Mouse (Mus musculus): ENCODE measurements around the gene Six3.

Gene Six3

DNA sequence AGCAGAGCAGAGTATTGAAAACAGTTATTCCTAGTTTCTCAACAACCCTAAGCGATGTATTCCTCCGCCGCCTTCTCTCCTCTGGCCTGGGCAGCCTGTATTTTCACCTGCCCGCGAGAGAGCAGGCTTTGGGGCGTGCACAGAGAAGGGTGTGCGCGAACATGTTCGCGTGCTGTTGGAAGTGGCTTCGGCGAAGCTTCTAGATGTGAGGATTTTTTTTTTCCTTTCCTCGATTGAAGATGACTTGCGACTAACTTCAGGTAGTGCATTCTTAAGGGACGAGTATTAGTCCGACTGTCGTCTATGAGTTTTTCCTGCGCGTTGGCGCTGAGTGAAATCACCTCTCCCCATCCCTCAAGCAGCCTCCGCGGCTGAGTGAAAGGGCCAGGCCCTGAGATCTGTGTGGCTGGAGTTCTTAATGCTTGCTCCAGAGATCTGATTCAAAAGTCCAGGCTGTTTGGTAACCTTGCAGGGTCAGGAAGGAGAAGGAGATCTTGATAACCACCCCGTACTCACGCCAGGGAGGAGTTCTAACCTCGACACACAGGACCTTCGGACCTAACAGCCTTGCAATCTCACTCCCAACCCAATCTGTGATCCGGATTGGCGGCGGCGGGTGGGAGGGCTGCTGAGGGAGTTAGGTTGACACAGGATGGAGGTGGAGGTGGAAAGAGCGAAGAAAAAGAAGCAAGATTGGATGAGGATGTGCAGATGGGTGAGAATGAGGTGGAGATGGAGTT is 712 bp upstream of the Six3 start:
- no peak for DNase-seq (ENCODE audit: low read depth, low spot score)

- DNase-seq (ENCODE audit: low read depth, low spot score) = no peak
Measured at GRCm38 (mm10) chr17:85614011-85614721, 758 bp downstream of the Six3 start.

DNA sequence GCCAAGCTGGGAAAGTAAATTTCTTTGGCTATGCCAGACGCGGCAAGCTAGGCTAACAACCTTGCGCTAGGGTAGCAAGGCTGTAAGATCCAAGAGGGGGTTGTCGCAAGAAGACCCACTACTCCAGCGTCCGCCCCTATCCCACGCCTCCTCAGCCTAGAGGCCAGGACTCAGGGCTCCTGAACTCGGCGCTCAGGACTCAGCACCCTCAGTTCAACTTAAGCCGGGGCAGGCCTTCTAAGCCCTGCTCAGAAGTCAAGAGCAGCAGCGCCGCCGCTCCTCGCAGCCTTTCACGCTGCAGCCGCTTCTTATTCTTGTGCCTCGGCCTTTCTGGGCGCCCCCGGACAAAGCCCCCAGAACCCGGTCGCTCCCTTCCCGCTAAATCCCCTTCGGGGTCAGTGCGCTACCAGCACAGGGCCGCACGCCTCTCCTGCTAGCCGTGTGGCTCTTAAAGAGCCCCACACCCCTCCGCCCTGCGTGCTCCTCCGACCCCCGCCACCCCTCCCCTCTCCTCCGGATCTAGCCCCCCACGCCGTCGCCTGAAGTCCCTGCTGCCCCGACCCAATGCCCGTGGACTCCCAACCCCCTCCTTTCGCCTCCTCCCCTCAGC is 1.4 kb downstream of the Six3 start:
- DNase-seq (ENCODE audit: low read depth, low spot score) = no peak

- DNase-seq (ENCODE audit: low read depth, low spot score) = no peak
Measured at GRCm38 (mm10) chr17:85615586-85615985, 2.2 kb downstream of the Six3 start.

- no peak for DNase-seq (ENCODE audit: low read depth, low spot score)
Measured at GRCm38 (mm10) chr17:85616526-85617500, 3.4 kb downstream of the Six3 start.

GRCm38 (mm10) chr17:85617566-85618358 is 4.4 kb downstream of the Six3 start:
- no peak for DNase-seq (ENCODE audit: low read depth, low spot score)

DNA sequence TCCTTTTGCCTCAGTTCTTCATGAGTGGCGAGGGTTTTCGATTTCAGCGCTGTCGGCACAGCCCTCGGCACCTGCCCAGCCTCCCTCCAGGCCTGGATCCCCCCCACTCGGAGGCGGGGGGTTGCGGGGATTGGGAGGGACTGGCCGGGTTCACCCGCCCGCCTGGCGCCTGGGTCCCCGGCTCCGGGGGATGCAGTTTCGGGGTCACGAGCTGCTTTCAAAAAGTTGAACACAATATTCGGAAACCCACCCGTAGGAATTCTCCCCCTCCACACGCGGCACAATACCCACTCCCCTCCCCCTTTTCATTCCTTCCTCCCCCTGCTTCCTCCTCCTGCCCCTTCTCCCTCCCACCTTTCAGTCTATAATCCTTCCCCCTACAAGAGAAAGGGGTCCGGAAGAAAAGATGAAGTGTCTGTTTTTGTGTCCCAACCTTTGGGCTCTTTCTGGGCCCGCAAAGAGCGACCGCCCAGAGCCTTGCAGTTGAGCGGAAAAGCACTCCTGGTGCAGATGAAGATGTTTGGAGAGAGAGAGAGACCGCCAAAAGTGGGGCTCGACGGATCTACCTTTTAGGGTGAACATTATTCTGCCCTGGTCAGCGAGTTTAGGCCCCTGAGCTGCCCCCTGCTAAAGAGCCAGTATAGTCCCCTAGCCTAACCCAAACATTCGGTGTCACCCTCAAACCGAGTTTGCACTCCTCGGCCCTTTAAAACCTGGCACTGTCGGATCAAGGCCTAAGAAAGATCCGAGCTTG is 5.1 kb downstream of the Six3 start:
- DNase-seq (ENCODE audit: low read depth, low spot score) = no peak

- DNase-seq (ENCODE audit: low read depth, low spot score) = no peak
Measured at GRCm38 (mm10) chr17:85619113-85620085, 6.0 kb downstream of the Six3 start.

GRCm38 (mm10) chr17:85620086-85620481 is 6.7 kb downstream of the Six3 start:
- no peak for DNase-seq (ENCODE audit: low read depth, low spot score)

- DNase-seq (ENCODE audit: low read depth, low spot score) = no peak
Measured at GRCm38 (mm10) chr17:85620680-85621504, 7.5 kb downstream of the Six3 start.

GRCm38 (mm10) chr17:85621505-85622310 is 8.3 kb downstream of the Six3 start:
- no peak for DNase-seq (ENCODE audit: low read depth, low spot score)

GRCm38 (mm10) chr17:85622493-85623157 is 9.2 kb downstream of the Six3 start:
- DNase-seq (ENCODE audit: low read depth, low spot score) = no peak

DNA sequence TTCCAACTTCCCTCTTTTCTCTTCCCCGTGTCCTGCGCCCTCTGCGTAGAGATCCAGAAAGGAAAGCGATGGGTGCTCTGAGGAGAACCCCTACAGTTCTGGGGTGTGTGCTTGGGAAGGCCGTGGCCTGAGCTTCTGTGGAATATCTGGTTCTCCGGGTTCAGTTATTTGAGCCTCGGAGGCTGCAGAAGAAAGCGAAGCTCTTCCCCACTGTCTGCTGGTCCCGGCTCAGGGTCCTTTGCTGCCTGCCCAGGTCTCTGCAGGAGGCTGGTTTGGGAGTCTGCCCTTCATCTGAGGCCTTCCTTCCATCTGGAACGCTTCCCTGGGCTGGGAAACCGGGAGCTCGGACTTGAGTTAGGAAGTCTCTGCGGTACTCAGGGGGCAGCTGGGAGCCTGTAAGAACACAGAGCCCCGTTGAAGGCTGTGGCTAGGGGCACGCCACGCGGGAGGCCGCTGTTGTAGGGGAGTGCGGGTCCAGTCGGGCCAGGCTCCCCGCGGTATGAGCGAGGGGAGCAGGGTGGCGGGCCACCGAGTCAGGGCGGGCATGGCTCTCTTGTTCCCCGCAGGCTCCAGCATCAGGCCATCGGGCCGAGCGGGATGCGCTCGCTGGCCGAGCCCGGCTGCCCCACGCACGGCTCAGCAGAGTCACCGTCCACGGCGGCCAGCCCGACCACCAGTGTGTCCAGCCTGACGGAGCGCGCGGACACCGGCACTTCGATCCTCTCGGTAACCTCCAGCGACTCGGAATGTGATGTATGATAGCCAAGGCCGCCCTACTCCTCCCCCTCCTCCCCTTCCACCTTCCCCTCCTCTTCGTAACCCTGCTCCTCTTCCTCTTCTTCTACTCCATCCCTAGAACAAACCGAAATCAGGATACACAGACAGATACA is 10.0 kb downstream of the Six3 start:
- no peak for DNase-seq (ENCODE audit: low read depth, low spot score)

GRCm38 (mm10) chr17:85624051-85624420 is 10.6 kb downstream of the Six3 start:
- DNase-seq (ENCODE audit: low read depth, low spot score) = no peak
